Mouse (Mus musculus) testis, adult 2 months (tissue): ENCODE results near the gene A030003K21Rik. TPM values are rescaled to one million over a fixed set of nuclear protein-coding genes. Genes with fewer than 3 reads are reported as not detected.

Experiments used
- H3K27ac ChIP-seq: fragments of 200-500 bp; 2 replicates; pipeline ENCODE4 v1.5.1; 2012; ENCODE audit warnings: low read depth, low read length; ENCODE audit not compliant: control insufficient read depth, insufficient read depth
- H3K27me3 ChIP-seq: fragments of 200-500 bp; 2 replicates; pipeline ENCODE4 v1.6.1; 2012; ENCODE audit warnings: mild to moderate bottlenecking, low read length, moderate library complexity; ENCODE audit not compliant: control insufficient read depth, insufficient read depth
- H3K36me3 ChIP-seq: fragments of 200-500 bp; 2 replicates; pipeline ENCODE4 v1.6.1; 2012; ENCODE audit warnings: mild to moderate bottlenecking, low read length; ENCODE audit not compliant: control insufficient read depth, insufficient read depth
- H3K4me1 ChIP-seq: fragments of 200-500 bp; 2 replicates; pipeline ENCODE4 v1.6.1; 2012; ENCODE audit warnings: low read length; ENCODE audit not compliant: control insufficient read depth, insufficient read depth
- H3K4me3 ChIP-seq: fragments of 200-500 bp; 2 replicates; pipeline ENCODE4 v1.5.1; 2012; ENCODE audit warnings: low read depth, mild to moderate bottlenecking, low read length, moderate library complexity, mixed read lengths; ENCODE audit not compliant: control insufficient read depth
- CTCF ChIP-seq: fragments of 200-500 bp; IDR thresholded peaks from 2 replicates; pipeline ENCODE4 v1.5.1; 2012; ENCODE audit warnings: low read depth, mild to moderate bottlenecking, inconsistent platforms, low read length, moderate library complexity; ENCODE audit not compliant: control insufficient read depth, insufficient read depth, insufficient replicate concordance
- POLR2A ChIP-seq: fragments of 200-500 bp; IDR thresholded peaks from 2 replicates; pipeline ENCODE4 v1.6.1; 2012; ENCODE audit warnings: low read depth, mild to moderate bottlenecking, inconsistent platforms, low read length, moderate library complexity; ENCODE audit not compliant: control insufficient read depth
- polyA plus RNA-seq: library from polyadenylated mRNA; depleted of rRNA; stranded (reverse); fragments of >200 nt; gene quantifications from 2 replicates; pipeline ENCODE4 v1.2.3, GENCODE M21; 2012; rRNA removed

A030003K21Rik gene
- polyA plus RNA-seq, 1 experiment: not detected

- H3K4me3 ChIP-seq: no peak overlapping the region
- H3K36me3 ChIP-seq: no peaks in the 10 kb centered on the region; the same call in 1 of the 2 replicates
- H3K4me1 ChIP-seq: no peaks in the 10 kb centered on the region
- no peak overlapping the region for H3K27ac ChIP-seq
- TF ChIP-seq CTCF: no peak
- TF ChIP-seq POLR2A: no peak
- H3K27me3 ChIP-seq: no peaks in the 10 kb centered on the region
Measured at GRCm38 (mm10) chr1:82900567-82900966, 42.6 kb downstream of the A030003K21Rik start.

GRCm38 (mm10) chr1:82893269-82893668 lies 49.9 kb downstream of the A030003K21Rik start:
- no peaks in the 10 kb centered on the region for H3K4me1 ChIP-seq
- no peaks in the 10 kb centered on the region for H3K36me3 ChIP-seq
- H3K4me3 ChIP-seq: no peak overlapping the region
- no peak overlapping the region for H3K27ac ChIP-seq
- TF ChIP-seq POLR2A (no peak), CTCF (no peak)
- no peaks in the 10 kb centered on the region for H3K27me3 ChIP-seq

Other genes with a start within 250 kb of the A030003K21Rik start
- gene Mff, start 218.5 kb downstream of the A030003K21Rik start, polyA plus RNA-seq: 167 and 199 TPM in 2 replicates
- gene Tm4sf20, start 174.9 kb downstream of the A030003K21Rik start, polyA plus RNA-seq: not detected in 2 replicates
- not detected in 2 replicates for gene Gm47791, start 172.1 kb downstream of the A030003K21Rik start, polyA plus RNA-seq
- gene Agfg1, start 103.9 kb downstream of the A030003K21Rik start, polyA plus RNA-seq: 145 and 150 TPM in 2 replicates
- gene A030005L19Rik, start 30.1 kb downstream of the A030003K21Rik start, polyA plus RNA-seq: 0.54 and 0.93 TPM in 2 replicates
- 0.14 TPM in 1 of 2 replicates, not detected in the other for gene A030014E15Rik, start 18.5 kb downstream of the A030003K21Rik start, polyA plus RNA-seq
- gene Gm6217, start 12.0 kb downstream of the A030003K21Rik start, polyA plus RNA-seq: not detected in 2 replicates
- gene Gm7544, start 12.6 kb upstream of the A030003K21Rik start, polyA plus RNA-seq: not detected in 2 replicates
- gene Gm47955, start 16.9 kb upstream of the A030003K21Rik start, polyA plus RNA-seq: not detected in 2 replicates
- gene Gm47959, start 57.2 kb upstream of the A030003K21Rik start, polyA plus RNA-seq: not detected in 2 replicates
- 0.10 and 0.17 TPM in 2 replicates for gene Slc19a3, start 95.1 kb upstream of the A030003K21Rik start, polyA plus RNA-seq
- not detected in 2 replicates for gene Krtap28-10, start 99.1 kb upstream of the A030003K21Rik start, polyA plus RNA-seq
- not detected in 2 replicates for gene Gm47969, start 101.5 kb upstream of the A030003K21Rik start, polyA plus RNA-seq
- gene A030005K14Rik, start 116.0 kb upstream of the A030003K21Rik start, polyA plus RNA-seq: not detected in 2 replicates
- not detected in 2 replicates for gene Krtap28-13, start 117.5 kb upstream of the A030003K21Rik start, polyA plus RNA-seq
- not detected in 2 replicates for gene Ccl20, start 173.4 kb upstream of the A030003K21Rik start, polyA plus RNA-seq
- gene Daw1, start 216.4 kb upstream of the A030003K21Rik start, polyA plus RNA-seq: 27.6 and 33.8 TPM in 2 replicates